Mouse (Mus musculus) embryonic facial prominence, embryonic 11.5 days (tissue): ENCODE measurements around the gene Tfam. TPM values are rescaled to one million over a fixed set of nuclear protein-coding genes. Genes with fewer than 3 reads are reported as not detected.

Source experiments
- ATAC-seq: fragments of 200-750 bp; cut with Nextera tagmentation; replicated peaks from 2 replicates; pipeline ENCODE4 v1.8.0; 2017; ENCODE audit warnings: low read depth; ENCODE audit not compliant: insufficient number of reproducible peaks, low FRiP score, low TSS enrichment
- DNase-seq: peaks from one replicate; pipeline ENCODE4 v3.0.0-alpha.2; 2015; ENCODE audit warnings: low spot score
- H3K27ac ChIP-seq: fragments of 300-500 bp; sonication (generic); replicated peaks from 2 replicates; pipeline ENCODE4 v1.5.1; 2014; ENCODE audit warnings: mild to moderate bottlenecking, low read depth, low read length, control low read depth
- H3K27me3 ChIP-seq: fragments of 300-500 bp; sonication (generic); 2 replicates; pipeline ENCODE4 v1.6.1; 2014; ENCODE audit warnings: mild to moderate bottlenecking, low read length, moderate library complexity, mixed read lengths; ENCODE audit not compliant: control insufficient read depth, insufficient read depth
- H3K36me3 ChIP-seq: fragments of 300-500 bp; sonication (generic); replicated peaks from 2 replicates; pipeline ENCODE4 v1.6.1; 2014; ENCODE audit warnings: low read depth, mild to moderate bottlenecking, low read length, moderate library complexity, mixed read lengths; ENCODE audit not compliant: control insufficient read depth, insufficient read depth
- H3K4me1 ChIP-seq: fragments of 300-500 bp; sonication (generic); 2 replicates; pipeline ENCODE4 v1.6.1; 2014; ENCODE audit warnings: low read length, mixed read lengths; ENCODE audit not compliant: control insufficient read depth, insufficient read depth
- H3K4me2 ChIP-seq: fragments of 300-500 bp; sonication (generic); 2 replicates; pipeline ENCODE4 v1.6.1; 2014; ENCODE audit warnings: low read depth, mild to moderate bottlenecking, control low read depth, low read length, moderate library complexity
- H3K4me3 ChIP-seq: fragments of 300-500 bp; sonication (generic); 2 replicates; pipeline ENCODE4 v1.5.1; 2014; ENCODE audit warnings: low read depth, low read length, control low read depth
- H3K9ac ChIP-seq: fragments of 300-500 bp; sonication (generic); replicated peaks from 2 replicates; pipeline ENCODE4 v1.6.1; 2014; ENCODE audit warnings: mild to moderate bottlenecking, control low read depth, low read length
- H3K9me3 ChIP-seq: fragments of 300-500 bp; sonication (generic); replicated peaks from 2 replicates; pipeline ENCODE4 v1.6.1; 2016; ENCODE audit warnings: mild to moderate bottlenecking, low read length, inconsistent platforms, mixed read lengths; ENCODE audit not compliant: control insufficient read depth
- WGBS: fragments of 180-500 bp; shearing (Covaris S2); extraction: QIAGEN DNeasy Blood & Tissue Kit; methylation state at CpG from one replicate; pipeline ENCODE4 v1.1.7; 2014; 5-methylcytosine and 5-hydroxymethylcytosine counted together
- polyA plus RNA-seq: library from polyadenylated mRNA; unstranded; fragments of >200 nt; fragmentation: Nextera tagmentation; extraction: Ambion mirVana; gene quantifications from 2 replicates; pipeline ENCODE4 v1.2.1, GENCODE M21; 2014

The Tfam gene
- polyA plus RNA-seq, 1 experiment from 2014 or later, result 125 TPM

DNA sequence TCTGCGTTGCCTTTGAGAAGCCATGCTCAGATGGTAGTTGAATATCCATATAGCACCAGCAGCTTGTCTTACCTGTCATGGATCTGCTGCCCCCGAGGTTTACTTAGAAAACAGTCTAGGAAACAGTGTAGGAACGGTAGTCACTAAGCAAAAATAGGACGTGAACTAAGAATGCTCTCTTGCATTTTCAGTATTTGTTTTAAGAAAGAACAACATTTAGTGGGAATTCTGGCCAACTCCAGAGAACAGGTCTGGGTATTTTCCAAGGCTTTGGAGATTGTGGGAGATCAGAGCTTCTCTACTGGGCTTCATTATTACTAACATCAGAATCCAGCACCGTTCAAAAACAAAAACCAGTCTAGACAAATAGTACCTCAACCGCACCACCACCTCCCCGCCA is 60.9 kb downstream of the Tfam start:
- no peaks in the 10 kb centered on the region for H3K27me3 ChIP-seq
- no peaks in the 10 kb centered on the region for H3K9me3 ChIP-seq
- DNase-seq (no peak), ATAC-seq (no peak)
- 87% methylated on average over 7 of the region's 7 CpGs for WGBS
- H3K36me3 ChIP-seq, result no peaks in the 10 kb centered on the region
- H3K4me1 ChIP-seq, result no peaks in the 10 kb centered on the region
- no peak overlapping the region for H3K4me2 ChIP-seq
- H3K27ac ChIP-seq, result no peak overlapping the region
- H3K9ac ChIP-seq, result no peak overlapping the region
- H3K4me3 ChIP-seq, result no peak overlapping the region

DNA sequence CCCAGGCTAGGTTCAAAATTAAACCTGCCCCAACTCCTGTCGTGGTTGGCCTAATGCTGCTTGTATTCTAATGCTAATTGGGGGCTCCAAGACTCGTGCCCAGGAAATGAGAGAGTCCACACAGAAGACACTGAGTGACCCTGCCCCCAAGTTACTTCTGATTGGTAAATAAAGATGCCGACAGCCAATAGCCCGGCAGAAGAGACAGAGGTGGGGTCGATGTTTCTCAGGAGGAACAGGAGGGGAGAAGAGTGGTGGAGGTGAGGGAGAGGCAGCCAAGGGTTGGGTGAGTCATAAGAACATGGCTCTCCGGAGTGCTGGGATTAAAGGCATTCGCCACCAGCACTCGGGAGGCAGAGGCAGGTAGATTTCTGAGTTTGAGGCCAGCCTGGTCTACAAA is 61.7 kb downstream of the Tfam start:
- WGBS, result 74% methylated on average over 8 of the region's 8 CpGs
- Histone ChIP-seq H3K4me2 (no peak overlapping the region), H3K9ac (no peak overlapping the region), H3K36me3 (no peaks in the 10 kb centered on the region), H3K27ac (no peak overlapping the region), H3K4me1 (no peaks in the 10 kb centered on the region), H3K4me3 (no peak overlapping the region), H3K27me3 (no peaks in the 10 kb centered on the region), H3K9me3 (no peaks in the 10 kb centered on the region)
- ATAC-seq, result no peak
- no peak for DNase-seq

Other genes starting within 250 kb of the Tfam start
- 9.0 and 10.4 TPM in 2 replicates for gene Bicc1, start 78.6 kb downstream of the Tfam start, polyA plus RNA-seq
- gene Ube2d1, start 47.0 kb upstream of the Tfam start, polyA plus RNA-seq, result 149 and 158 TPM in 2 replicates
- 121 and 128 TPM in 2 replicates for gene Cisd1, start 106.7 kb upstream of the Tfam start, polyA plus RNA-seq
- gene Ipmk, start 109.5 kb upstream of the Tfam start, polyA plus RNA-seq, result 20.3 and 21.0 TPM in 2 replicates